Mouse (Mus musculus): ENCODE measurements around the gene Mras.

- no peak for TF ChIP-seq CTCF (IDR thresholded peaks at IDR 0.05; ENCODE audit: low read depth, low read length)
- no peak for TF ChIP-seq EP300 (IDR thresholded peaks at IDR 0.05; ENCODE audit: insufficient read depth, low read depth, low read length)
- TF ChIP-seq POLR2A (IDR thresholded peaks at IDR 0.05; ENCODE audit: insufficient read depth, low read length): no peak
Measured at GRCm38 (mm10) chr9:99389506-99389905, 47.7 kb downstream of the Mras start.

Data from ES-Bruce4 (cell line).